Mouse (Mus musculus): ENCODE data around the gene Rps6ka3. TPM values are rescaled to one million over a fixed set of nuclear protein-coding genes. Genes with fewer than 3 reads are reported as not detected.

Rps6ka3 gene
- total RNA-seq, 2 experiments from 2014 or later, result 53.5 TPM

DNA sequence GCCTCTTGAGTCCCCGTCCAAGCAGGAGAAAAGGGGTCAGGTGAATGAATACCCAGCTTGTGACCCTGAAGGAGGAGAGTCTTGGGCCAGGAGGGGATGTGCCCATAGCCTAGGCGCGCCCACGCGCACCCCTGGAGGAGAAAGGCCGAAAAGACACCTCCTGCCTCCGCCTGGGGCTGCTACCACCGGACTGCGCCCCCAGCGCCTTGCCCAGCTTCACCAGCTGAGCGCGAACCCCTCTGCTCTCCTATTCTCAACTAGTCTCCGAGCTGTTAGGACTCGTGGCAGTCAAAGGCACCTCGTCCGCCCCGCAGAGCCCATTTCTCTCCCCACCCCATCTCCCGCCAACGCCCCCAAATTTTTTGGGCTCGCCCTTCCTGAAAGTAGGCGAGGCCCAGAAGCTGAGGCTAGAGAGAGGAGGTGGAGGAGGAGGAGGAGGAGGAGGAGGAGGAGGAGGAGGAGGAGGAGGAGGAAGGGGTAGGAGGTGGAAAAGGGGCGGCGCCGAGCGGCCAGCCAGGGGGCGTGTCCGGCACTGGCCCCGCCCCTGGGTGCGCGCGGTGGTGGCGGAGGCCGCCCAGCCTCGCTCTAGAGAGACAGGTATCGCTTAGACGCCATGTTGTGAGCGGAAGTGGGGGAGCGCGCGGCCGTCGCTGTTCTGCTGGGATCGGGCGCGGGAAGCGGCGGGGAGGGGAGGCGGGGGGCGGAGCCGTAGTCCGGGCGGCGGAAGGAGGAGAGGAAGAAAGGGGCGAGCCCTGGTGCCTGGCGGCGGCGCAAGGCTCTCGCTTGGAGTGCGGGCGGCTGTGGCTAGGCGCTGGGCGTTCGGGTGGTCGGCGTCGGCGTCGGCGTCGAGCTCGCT is 45.2 kb downstream of the Rps6ka3 start:
- peak overlapping the region; percentile 88 for H3K27ac ChIP-seq
- TF ChIP-seq CTCF (IDR thresholded peaks at IDR 0.05), result peak; percentile 23
- peak; percentile 71 to 83 for DNase-seq (ENCODE audit: extremely low spot score in 1 of 2, low spot score in 2 of 2)
- intact Hi-C loops (cut with DNase I), result loop anchor here (2.0 to 10.0 kb wide), 3 partner anchors 45 to 1521 kb away; partner anchors contain the start of gene Rps6ka3
- H3K4me3 ChIP-seq, result peak overlapping the region; percentile 64

DNA sequence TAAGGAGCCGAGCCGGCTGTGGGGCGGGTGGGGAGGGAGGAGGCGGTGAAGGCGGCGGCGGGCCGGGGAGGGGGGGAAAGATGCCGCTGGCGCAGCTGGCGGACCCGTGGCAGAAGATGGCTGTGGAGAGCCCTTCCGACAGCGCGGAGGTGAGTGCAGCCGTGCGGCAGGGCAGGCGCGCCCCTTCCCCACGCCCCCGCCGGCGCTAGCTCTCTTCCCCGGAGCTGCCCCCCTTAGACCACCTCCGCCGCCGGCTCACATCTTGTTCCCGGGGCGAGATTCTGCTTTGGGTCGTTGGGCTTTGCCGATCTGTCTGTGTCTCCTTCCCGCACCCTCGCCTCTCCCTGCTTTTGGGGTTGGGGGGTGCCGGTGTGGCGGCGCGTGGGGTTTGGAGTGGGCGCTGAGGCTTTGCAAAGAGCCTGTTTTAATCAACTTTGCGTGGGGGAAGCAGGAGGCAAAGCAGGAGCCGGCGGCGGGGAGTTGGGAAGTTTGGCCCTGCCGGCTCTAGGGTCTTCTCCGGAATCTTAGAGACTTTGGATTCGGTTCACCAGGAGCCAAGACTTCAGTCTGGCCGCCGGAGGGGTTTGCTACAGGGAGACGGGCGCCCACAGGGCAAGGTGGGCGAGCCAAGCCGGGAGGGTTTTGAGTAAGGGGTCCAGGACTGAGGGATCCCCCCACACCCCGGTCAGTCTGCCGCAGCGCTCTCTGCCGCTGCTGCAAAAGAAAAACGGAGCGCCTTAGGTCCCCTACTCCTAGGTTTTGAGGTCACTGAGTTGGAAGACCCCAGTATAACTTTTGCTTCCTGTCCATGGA is 46.1 kb downstream of the Rps6ka3 start:
- TF ChIP-seq CTCF (IDR thresholded peaks at IDR 0.05), result no peak
- peak overlapping the region; percentile 88 for H3K27ac ChIP-seq
- peak overlapping the region; percentile 64 for H3K4me3 ChIP-seq
- intact Hi-C loops (cut with DNase I), result loop anchor here (2.0 to 10.0 kb wide), 3 partner anchors 271 to 1521 kb away; no protein-coding TSS in a partner anchor
- peak; percentile 12 to 26 for DNase-seq (ENCODE audit: extremely low spot score in 1 of 2, low spot score in 2 of 2)

DNA sequence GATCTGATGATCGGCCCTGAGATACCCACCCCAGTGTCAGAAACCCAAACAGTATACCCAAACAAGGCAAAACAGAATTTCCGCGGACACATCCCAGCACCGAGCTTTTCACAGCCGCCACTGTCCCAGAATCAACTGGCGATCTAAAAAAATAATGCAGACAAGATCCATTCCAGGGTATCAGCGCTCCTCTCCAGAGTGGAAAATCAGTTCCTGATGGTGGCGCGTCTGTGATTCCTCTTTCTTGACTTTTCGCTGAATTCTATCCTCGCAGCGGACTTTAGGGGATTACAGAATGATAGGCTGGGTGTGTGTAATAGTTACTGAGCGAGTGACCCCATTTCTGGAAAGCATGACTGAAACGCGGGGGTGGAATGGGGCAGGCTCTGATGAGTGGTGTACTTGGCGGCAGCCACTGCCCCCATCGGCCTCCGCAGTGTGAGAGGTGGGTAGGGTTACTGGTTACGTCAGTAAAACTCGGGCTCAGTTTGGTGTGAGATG is 46.9 kb downstream of the Rps6ka3 start:
- intact Hi-C loops (cut with DNase I), result loop anchor here (2.0 to 10.0 kb wide), 3 partner anchors 272 to 1522 kb away; no protein-coding TSS in a partner anchor
- peak; percentile 17 to 19 for DNase-seq (ENCODE audit: extremely low spot score in 1 of 2, low spot score in 2 of 2)
- no peak for TF ChIP-seq CTCF (IDR thresholded peaks at IDR 0.05)
- Histone ChIP-seq H3K27ac (peak overlapping the region; percentile 88; the same call in 1 of the 2 replicates), H3K4me3 (peak overlapping the region; percentile 64)

DNA sequence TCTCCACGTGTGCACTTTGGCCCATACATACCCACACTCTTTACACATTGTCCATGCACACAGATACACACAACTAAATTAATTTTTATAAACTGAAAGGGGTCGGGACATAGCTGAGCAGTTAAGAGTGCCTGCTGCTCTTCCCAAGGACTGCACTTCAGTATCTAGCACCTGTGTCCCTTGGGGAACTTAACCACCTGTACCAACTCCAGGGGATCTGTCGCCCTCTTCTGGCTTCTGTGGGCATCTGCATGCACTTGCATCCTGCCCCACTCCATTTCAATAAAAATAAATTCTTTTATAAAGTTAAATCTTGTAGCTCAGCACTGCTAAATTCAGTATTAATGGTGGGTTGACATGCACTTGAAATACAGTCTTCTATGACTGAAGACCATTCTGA is 54.6 kb downstream of the Rps6ka3 start:
- intact Hi-C loops (cut with DNase I), result loop anchor here (5.0 kb wide), 1 partner anchor 222 kb away; no protein-coding TSS in a partner anchor
- DNase-seq (ENCODE audit: extremely low spot score in 1 of 2, low spot score in 2 of 2), result no peak
- TF ChIP-seq CTCF (IDR thresholded peaks at IDR 0.05), result peak; percentile 60

DNA sequence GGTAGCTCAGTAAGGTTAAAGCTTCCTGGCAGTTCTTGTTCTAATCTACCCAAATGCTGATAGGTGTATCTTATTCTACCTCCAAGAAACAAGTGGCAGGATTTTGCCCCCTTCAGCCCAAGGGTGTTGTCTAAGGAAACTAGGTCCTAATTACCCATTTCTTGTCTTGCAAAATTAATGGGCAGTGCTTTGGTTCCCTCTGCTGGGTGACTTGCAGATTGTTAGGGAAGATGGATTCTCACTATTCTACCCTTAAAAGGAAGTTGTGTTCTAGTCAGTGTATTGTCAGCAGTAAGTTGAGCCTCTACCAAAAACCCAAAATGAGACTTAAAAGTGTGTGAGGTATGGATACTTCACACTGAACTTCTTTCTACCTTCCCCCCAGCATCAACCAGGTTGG is 59.0 kb downstream of the Rps6ka3 start:
- intact Hi-C loops (cut with DNase I), result no loop called here
- Histone ChIP-seq H3K4me3 (no peak overlapping the region), H3K27ac (no peak overlapping the region)
- DNase-seq (ENCODE audit: extremely low spot score in 1 of 2, low spot score in 2 of 2), result peak in 1 of 2 experiments; percentile 12
- TF ChIP-seq CTCF (IDR thresholded peaks at IDR 0.05), result peak; percentile 54

More for the DNA sequence above, 54.6 kb downstream of the Rps6ka3 start:
- no peak overlapping the region for H3K4me3 ChIP-seq
- no peak overlapping the region for H3K27ac ChIP-seq

DNA sequence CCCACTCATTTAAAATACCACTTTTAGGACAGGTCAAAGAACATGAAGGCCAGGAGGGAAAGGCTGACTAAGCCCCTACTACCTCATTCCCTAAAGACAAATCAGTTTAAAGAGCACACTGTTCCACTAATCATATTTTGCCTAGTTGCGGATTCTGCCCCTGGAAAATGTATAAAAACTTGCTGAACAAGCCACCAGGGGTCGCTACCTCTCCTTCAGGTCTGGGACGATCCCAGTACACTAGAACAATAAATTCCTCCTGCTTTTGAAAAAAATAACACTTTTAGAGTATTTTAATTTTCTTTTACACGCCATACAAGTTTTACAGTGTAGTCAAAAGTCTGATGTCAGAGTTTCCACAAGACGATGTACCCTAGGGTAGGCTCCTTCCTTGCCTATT is 76.7 kb downstream of the Rps6ka3 start:
- Histone ChIP-seq H3K27ac (no peak overlapping the region), H3K4me3 (no peak overlapping the region)
- DNase-seq (ENCODE audit: extremely low spot score in 1 of 2, low spot score in 2 of 2), result no peak
- intact Hi-C loops (cut with DNase I), result no loop called here
- peak; percentile 42 for TF ChIP-seq CTCF (IDR thresholded peaks at IDR 0.05)

DNA sequence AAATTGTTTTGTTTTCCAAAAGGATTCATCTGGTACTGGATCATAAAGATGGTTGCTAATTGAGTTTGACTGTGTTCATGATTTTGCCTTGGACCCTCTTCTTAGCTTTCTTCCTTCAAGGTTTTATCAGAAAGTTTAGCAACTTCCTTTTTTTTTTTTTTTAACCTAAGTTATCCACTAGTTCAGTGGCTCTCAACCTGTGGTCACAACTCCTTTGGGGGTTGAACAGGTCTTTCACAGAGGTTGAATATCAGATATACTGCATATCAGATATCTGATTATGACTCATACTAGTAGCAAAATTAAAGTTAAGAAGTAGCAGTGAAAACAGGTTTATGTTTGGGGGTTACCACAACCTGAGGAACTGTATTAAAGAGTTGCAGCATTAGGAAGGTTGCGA is 85.8 kb downstream of the Rps6ka3 start:
- Histone ChIP-seq H3K27ac (no peak overlapping the region), H3K4me3 (no peak overlapping the region)
- intact Hi-C loops (cut with DNase I), result no loop called here
- no peak for DNase-seq (ENCODE audit: extremely low spot score in 1 of 2, low spot score in 2 of 2)
- TF ChIP-seq CTCF (IDR thresholded peaks at IDR 0.05), result no peak

DNA sequence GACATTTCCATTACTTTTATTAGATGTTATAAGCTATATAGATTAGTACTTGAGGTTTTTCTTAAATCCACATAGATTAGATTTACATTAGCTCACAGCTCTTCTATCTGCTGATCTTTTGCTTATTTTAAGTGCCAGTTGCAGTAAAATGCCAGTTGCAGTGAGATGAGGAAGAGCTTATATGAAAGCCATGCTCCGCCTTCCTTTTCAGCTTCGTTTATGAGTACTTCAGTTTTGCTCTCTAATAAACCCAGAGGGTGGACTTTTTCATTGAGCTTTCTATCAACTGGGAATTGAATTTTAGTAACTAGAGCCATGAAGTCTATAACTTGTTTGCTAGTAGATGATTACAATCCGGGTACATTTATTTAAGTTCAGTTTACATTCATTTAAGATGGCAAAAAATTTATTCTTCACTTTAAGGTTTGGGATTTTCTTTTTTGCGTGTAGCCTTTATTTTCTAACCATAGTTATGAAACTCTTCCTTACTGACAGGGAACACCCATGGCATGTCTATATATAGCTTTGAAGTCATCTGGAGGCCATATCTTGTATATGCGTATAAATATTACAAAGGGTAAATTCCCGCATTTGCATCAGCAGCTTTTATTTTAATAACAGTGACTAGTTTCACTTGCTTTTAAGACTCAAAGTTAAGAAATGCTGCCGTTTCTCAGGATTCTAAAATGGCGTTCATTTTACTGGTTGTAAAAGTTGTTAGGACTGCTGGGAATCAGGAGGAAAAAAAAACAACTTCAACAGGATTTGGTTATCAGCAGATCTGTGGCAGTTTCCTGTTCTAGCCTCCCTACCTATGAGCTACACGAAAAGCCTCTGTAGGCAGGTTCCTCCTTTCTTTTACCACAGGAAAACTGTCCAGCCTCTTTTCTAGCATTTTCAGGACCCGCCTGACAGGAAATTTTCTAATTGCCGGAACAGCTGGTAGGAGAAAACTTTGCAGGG is 92.5 kb downstream of the Rps6ka3 start:
- no peak for TF ChIP-seq CTCF (IDR thresholded peaks at IDR 0.05)
- no peak overlapping the region for H3K4me3 ChIP-seq
- intact Hi-C loops (cut with DNase I), result no loop called here
- DNase-seq (ENCODE audit: extremely low spot score in 1 of 2, low spot score in 2 of 2), result no peak
- H3K27ac ChIP-seq, result no peak overlapping the region

DNA sequence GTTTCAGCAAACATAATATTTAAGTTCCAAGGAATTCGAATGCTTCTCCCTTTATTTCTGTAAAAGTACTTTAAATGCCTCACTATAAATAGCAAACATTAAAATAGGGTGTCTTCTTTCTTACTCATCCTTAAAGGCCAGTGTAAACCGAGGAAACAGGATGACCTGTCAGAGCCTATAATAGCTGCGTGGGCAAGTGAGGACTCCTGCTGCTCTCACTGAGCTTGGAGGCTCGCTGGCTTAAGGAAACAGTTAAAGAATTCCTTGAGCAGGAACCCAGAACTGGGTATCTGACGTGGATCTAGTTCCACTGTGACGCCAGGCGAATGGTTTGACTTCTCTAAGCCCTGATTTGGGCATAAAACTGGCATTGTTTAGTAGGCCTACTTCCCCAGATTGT is 105.2 kb downstream of the Rps6ka3 start:
- H3K4me3 ChIP-seq, result no peak overlapping the region
- no peak for DNase-seq (ENCODE audit: extremely low spot score in 1 of 2, low spot score in 2 of 2)
- TF ChIP-seq CTCF (IDR thresholded peaks at IDR 0.05), result no peak
- H3K27ac ChIP-seq, result no peak overlapping the region
- intact Hi-C loops (cut with DNase I), result no loop called here

DNA sequence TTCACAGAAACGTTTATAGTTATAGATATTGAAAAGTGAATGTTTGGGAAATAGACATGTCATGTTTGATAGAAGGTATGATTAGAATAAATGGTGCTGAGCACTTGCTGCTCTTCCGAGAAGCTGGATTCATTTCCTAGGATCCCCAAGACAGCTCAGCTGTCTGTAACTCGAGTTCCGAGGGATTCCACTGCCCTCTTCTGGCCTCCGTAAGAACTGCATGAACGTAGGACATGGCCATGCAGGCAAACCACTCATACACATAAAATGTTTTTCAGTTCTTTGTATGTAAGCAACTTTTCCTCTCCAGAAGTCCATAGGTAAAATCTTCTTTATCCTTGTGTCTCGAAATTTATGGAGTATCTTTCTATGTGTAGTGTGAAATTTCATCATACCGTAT is 111.2 kb downstream of the Rps6ka3 start:
- TF ChIP-seq CTCF (IDR thresholded peaks at IDR 0.05), result peak; percentile 74

DNA sequence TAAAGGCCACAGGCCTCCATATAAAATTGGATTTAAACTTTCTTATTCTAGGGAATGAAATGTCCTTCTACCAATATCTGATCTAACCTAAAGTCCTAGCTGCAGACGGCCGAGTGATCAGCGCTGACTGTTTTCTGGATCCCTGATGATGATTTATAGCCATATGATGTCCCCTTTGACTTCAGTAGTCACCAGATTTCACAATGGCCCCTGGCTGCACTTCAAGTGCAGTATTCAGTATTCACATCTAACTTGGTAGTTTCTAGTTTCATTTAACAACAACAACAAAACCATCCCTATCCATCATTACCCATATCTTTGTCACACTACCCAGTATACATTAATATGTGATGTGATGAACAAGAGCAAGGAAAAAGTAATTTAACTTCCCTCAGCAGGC is 154.4 kb downstream of the Rps6ka3 start:
- no peak for DNase-seq (ENCODE audit: extremely low spot score in 1 of 2, low spot score in 2 of 2)
- H3K27ac ChIP-seq, result no peak overlapping the region
- no peak for TF ChIP-seq CTCF (IDR thresholded peaks at IDR 0.05)
- H3K4me3 ChIP-seq, result no peak overlapping the region
- intact Hi-C loops (cut with DNase I), result no loop called here

More for the DNA sequence above, 111.2 kb downstream of the Rps6ka3 start:
- no peak overlapping the region for H3K4me3 ChIP-seq
- DNase-seq (ENCODE audit: extremely low spot score in 1 of 2, low spot score in 2 of 2), result peak; percentile 59 to 69
- intact Hi-C loops (cut with DNase I), result loop anchor here (5.0 kb wide), 2 partner anchors 279 to 349 kb away; no protein-coding TSS in a partner anchor
- H3K27ac ChIP-seq, result no peak overlapping the region

All from left cerebral cortex, adult 2 months (tissue).